Mouse (Mus musculus): ENCODE measurements around the gene Rnf5. TPM values are rescaled to one million over a fixed set of nuclear protein-coding genes. Genes with fewer than 3 reads are reported as not detected.
A peak's percentile ranks its signal among the peaks of the same experiment; 100 is the strongest.

Rnf5 gene
- polyA plus RNA-seq, 1 experiment from 2014 or later = 280 TPM

DNA sequence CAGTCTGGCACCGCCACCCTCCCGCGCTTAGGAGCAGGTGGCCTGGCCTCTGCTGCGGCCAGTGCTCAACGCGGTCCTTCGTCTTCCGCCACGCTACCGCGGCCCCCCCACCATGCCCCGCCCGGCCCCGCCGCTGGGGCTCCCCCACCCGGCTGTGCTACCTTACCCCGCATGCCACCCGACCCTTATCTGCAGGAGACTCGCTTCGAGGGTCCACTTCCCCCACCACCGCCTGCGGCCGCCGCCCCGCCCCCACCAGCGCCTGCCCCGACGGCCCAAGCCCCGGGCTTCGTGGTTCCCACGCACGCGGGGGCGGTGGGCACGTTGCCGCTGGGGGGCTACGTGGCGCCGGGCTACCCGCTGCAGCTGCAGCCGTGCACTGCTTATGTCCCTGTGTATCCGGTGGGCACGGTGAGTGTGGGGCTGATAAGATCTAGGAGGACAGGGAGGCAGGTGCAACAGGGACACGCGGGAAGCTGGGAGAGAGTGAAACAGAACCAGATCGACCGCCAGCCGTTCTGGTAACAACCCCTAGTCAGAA lies 27.3 kb upstream of the Rnf5 start:
- no peak for ATAC-seq (ENCODE audit: low FRiP score)
- peak overlapping the region; percentile 90 for H3K4me2 ChIP-seq
- WGBS = 2% methylated on average over 45 of the region's 48 CpGs
- H3K36me3 ChIP-seq = no peaks in the 10 kb centered on the region
- H3K9ac ChIP-seq (replicated peaks) = peak overlapping the region; percentile 42
- H3K4me3 ChIP-seq (replicated peaks) = peak overlapping the region; percentile 78
- peaks cover 19% of the 10 kb centered on the region for H3K27me3 ChIP-seq (replicated peaks)
- H3K4me1 ChIP-seq = peaks cover 62% of the 10 kb centered on the region
- H3K27ac ChIP-seq (replicated peaks) = no peak overlapping the region
- no peaks in the 10 kb centered on the region for H3K9me3 ChIP-seq (replicated peaks)

DNA sequence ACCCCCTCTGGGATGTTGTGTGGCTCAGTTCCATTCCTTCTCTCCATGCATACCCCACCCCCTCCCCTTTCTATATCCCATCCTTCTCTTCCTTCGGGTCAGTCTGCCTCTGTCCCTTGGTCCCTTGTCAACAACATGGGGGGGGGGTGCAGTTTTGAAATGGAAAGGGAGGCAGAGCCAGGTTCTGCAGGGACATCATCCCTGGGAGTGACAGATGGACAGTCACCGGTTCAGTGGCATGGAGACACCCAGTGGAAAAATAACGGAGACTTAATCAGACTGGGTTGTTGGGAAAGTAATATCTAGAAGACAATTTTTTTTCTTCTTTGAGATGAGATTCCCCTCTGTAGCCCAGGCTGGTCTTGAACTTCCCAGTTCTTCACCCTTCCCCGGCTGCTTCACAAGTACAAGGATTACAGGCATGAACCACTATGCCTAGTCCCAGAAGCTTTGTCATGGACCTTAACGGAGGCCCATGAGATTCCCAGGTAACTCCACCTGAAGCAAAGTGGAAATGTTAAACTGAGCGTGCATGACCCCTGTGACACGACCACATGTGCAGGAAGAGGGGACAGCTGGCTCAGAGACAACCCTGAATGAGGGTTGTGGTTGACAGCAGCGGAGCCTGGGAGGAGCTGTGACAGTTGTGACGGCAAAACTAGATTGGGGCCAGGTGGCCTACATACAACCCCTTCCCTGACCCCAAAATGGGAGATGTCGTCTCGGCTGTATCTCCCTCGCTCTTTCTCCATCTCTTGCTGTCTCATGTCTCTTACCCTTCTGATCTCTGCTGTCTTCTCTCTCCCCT lies 26.5 kb upstream of the Rnf5 start:
- Histone ChIP-seq H3K36me3 (no peaks in the 10 kb centered on the region), H3K4me2 (peak overlapping the region; percentile 90), H3K27me3 (replicated peaks) (peaks cover 14% of the 10 kb centered on the region), H3K4me3 (replicated peaks) (peak overlapping the region; percentile 78), H3K27ac (replicated peaks) (0 out of 2 replicates have a peak overlapping the region, but pooled peaks have one; percentile 93), H3K9ac (replicated peaks) (peak overlapping the region; percentile 44), H3K4me1 (peaks cover 69% of the 10 kb centered on the region), H3K9me3 (replicated peaks) (no peaks in the 10 kb centered on the region)
- ATAC-seq (ENCODE audit: low FRiP score) = no peak
- 15% methylated on average over 12 of the region's 12 CpGs for WGBS

DNA sequence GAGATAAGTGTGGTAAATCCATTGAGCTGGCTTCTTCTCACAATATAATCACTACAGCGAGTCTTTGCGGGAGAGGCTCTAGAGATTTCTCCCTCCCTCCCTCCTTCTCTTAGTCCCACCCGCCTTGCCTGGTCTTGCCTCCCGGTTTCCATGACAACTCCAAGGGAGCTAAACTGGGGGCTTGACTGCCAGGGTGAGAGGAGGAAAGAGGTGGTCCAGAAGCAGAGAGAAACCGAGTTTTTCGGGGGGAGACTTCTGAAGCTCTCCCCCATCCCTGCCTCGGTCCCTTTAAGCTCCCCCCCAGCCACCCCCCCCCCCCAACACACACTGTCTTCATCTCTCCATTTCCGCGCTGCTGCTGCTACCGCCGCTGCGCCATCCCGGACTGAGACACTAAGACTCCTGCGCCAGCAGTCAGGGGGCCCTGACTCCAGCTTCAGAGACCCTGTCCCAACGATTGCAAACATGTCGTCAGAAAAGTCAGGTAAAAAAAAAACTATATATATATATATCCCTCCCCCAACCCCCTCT lies 25.8 kb upstream of the Rnf5 start, which contains the start of gene Prrt1:
TSS of gene Prrt1 (plus strand) at position 313 of the 531 bp plus-strand sequence.
- peak; percentile 32 for ATAC-seq (ENCODE audit: low FRiP score)
- Histone ChIP-seq H3K4me3 (replicated peaks) (peak within 1 kb of the TSS; percentile 78), H3K27me3 (replicated peaks) (peaks cover 14% of the 10 kb centered on the region), H3K4me2 (peak within 1 kb of the TSS; percentile 90), H3K36me3 (no peaks in the 10 kb centered on the region), H3K27ac (replicated peaks) (peak within 1 kb of the TSS; percentile 93), H3K9me3 (replicated peaks) (no peaks in the 10 kb centered on the region), H3K9ac (replicated peaks) (peak within 1 kb of the TSS; percentile 70), H3K4me1 (peaks cover 69% of the 10 kb centered on the region)
- whole genome bisulfite sequencing = under 1% methylated on average over 16 of the region's 16 CpGs

DNA sequence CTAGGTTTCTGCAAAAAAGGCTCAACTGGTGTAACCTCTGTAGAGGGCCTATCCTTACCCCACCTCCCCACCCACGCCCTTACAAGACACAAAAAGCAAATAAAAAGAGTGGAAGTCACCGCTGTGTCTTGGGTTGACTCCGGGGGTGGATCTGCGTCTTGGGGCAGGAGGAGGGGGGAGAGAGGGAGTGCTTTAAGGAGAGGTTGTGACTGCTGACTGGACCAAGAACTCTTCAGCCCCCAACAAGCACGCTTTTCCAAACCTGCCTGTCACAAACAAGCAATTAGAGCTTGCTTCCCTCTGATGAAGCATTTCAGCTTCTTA lies 25.1 kb upstream of the Rnf5 start:
- Histone ChIP-seq H3K9ac (replicated peaks) (peak overlapping the region; percentile 44; the same call in 1 of the 2 replicates), H3K36me3 (peaks cover 4% of the 10 kb centered on the region; the same call in 1 of the 2 replicates), H3K9me3 (replicated peaks) (no peaks in the 10 kb centered on the region), H3K4me3 (replicated peaks) (peak overlapping the region; percentile 78), H3K4me1 (peaks cover 69% of the 10 kb centered on the region), H3K4me2 (peak overlapping the region; percentile 90), H3K27ac (replicated peaks) (peak overlapping the region; percentile 93), H3K27me3 (replicated peaks) (peaks cover 13% of the 10 kb centered on the region)
- 20% methylated on average over 5 of the region's 5 CpGs for WGBS
- no peak for ATAC-seq (ENCODE audit: low FRiP score)

DNA sequence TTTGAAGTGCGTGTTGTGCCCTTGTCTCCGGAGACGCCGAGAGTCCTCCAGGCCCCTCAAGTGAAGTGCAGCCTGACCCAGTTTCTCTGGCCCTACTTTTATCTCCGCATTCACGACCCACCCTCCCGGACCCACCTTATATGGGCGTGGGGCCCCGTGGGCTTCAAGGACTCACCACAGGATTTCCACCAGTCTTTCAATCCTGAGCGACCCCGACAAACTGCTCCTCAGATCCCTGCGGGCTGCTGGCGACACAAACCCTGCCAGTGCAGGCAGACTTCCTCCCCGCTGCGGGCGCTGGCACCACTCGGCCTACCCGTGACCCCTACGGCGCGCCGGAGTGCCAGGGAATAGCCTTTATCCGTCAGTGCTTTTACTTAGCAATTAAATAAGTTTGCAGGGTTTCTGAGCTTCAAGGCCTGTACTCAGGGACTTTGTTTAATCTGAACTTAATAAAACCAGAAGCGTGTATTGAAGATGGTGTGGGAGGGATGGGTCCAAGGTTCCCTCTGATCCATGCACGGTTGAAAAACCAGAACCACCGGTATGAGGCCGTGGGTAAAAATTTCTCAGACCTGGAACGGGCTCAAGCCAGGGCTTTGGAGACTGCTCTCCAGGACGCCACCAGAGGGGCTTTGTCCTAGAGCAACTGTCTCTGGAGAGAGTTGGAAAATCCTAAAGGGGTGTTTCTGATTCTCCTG lies 24.6 kb upstream of the Rnf5 start, which contains the start of gene Ppt2:
TSS of gene Ppt2 (minus strand) at position 568 of the 701 bp plus-strand sequence.
- no peaks in the 10 kb centered on the region for H3K9me3 ChIP-seq (replicated peaks)
- peak within 1 kb of the TSS; percentile 90 for H3K4me2 ChIP-seq
- WGBS = 6% methylated on average over 29 of the region's 29 CpGs
- H3K4me3 ChIP-seq (replicated peaks) = peak within 1 kb of the TSS; percentile 78
- peak within 1 kb of the TSS; percentile 93 for H3K27ac ChIP-seq (replicated peaks)
- H3K9ac ChIP-seq (replicated peaks) = peak within 1 kb of the TSS; percentile 70
- peak; percentile 3; the same call in 1 of the 2 replicates for ATAC-seq (ENCODE audit: low FRiP score)
- peaks cover 10% of the 10 kb centered on the region; the same call in 1 of the 2 replicates for H3K27me3 ChIP-seq (replicated peaks)
- peaks cover 69% of the 10 kb centered on the region for H3K4me1 ChIP-seq
- H3K36me3 ChIP-seq = peaks cover 9% of the 10 kb centered on the region; the same call in 1 of the 2 replicates

DNA sequence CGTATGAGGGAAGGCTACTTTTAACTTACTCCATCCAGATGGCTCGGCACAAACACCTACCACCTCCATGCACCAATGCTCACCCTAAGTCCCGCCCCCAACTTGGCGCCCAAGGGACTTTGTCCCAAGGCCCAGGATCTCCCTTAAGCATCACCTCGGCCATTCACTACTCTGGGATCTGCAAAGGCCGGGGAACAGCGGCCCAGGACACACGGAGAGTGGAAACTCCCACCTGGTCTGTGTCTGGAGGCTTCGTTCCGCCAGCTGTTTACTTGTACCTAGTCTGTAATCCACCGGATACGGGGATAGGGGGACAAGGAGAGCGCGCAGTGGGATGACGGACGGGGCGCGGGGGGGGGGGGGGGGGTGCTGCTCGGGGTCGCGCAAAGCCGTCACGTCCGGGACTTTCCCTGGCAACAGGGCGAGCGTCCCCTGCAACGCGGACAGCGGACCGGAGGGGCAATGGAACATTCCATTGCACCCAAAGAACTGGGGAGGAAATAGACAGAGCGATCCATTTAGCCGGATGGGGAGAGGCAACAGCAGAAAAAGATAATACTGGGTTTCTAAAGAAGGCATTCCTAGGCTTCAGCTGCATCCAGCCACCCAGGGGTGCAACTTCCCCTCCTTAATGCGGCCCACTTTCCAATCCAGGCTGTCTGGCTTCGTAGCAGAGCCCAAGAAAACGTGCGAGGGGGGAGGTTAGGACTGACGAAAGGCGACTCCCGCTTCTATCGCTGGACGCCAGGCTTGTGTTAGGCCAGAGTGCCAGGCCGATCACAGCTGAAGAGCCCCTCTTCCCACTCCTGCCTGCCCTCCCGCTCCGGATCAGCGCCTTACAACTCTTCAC lies 23.8 kb upstream of the Rnf5 start:
- under 1% methylated on average over 43 of the region's 45 CpGs for WGBS

DNA sequence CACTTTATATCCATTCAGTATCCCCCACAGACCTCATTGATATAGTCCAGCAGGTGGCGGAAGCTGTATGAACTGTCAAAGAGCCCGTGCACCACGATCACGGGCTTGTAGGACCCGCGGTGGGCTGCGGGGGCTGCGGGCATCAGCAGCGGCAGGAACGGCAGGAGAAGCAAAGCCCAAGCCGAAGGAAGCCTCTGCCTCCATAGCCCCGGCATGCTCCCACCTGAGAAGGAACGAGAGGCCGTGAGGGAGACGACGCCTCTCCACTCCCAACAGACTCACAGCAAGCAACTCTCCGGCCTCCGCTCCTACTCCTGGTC lies 23.2 kb upstream of the Rnf5 start:
- Histone ChIP-seq H3K4me1 (peaks cover 57% of the 10 kb centered on the region), H3K27ac (replicated peaks) (peak overlapping the region; percentile 93)

More for the DNA sequence above, 23.8 kb upstream of the Rnf5 start:
- Histone ChIP-seq H3K4me3 (replicated peaks) (peak overlapping the region; percentile 78), H3K9me3 (replicated peaks) (no peaks in the 10 kb centered on the region), H3K9ac (replicated peaks) (peak overlapping the region; percentile 70), H3K27me3 (replicated peaks) (peaks cover 10% of the 10 kb centered on the region; the same call in 1 of the 2 replicates), H3K36me3 (peaks cover 17% of the 10 kb centered on the region), H3K4me1 (peaks cover 63% of the 10 kb centered on the region), H3K4me2 (peak overlapping the region; percentile 90), H3K27ac (replicated peaks) (peak overlapping the region; percentile 93)
- ATAC-seq (ENCODE audit: low FRiP score) = peak; percentile 77

DNA sequence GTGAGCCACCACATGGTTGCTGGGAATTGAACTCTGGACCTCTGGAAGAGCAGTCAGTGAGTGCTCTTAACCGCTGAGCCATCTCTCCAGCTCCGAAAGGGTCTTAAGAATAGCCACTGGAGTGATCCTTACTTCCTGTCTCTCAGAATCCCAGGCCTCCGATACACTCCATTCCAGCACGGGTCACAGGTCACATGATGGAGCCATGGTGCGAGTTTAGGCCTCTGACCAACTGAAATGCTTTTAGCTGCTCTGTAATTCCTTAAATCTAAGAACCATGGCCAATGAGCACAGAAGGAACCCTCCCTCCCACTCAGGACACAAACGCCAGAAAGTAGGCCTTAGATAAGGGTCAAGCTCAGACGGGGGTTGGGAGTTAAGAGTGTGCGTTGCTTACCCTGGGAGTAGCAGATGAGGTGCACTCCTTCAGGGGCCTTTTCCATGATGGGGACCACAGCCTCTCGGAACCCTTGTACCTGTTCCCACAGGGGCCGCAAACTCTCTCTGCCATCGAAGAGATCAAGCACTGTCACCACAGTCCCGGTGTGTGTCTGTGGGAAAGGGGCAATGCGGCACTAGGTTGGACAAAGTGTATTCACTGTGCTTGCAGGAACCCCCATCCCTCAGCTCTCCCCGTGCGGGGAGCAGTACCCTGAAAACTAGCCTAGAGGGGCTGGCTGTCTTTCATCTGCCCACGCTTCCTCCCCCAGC lies 22.7 kb upstream of the Rnf5 start:
- no peak for ATAC-seq (ENCODE audit: low FRiP score)
- Histone ChIP-seq H3K36me3 (peaks cover 21% of the 10 kb centered on the region), H3K4me1 (peaks cover 52% of the 10 kb centered on the region), H3K9me3 (replicated peaks) (no peaks in the 10 kb centered on the region), H3K27ac (replicated peaks) (peak overlapping the region; percentile 93), H3K4me2 (peak overlapping the region; percentile 90), H3K9ac (replicated peaks) (peak overlapping the region; percentile 70), H3K4me3 (replicated peaks) (peak overlapping the region; percentile 78), H3K27me3 (replicated peaks) (peaks cover 5% of the 10 kb centered on the region; the same call in 1 of the 2 replicates)
- WGBS = 53% methylated on average over 16 of the region's 16 CpGs

More for the DNA sequence above, 23.2 kb upstream of the Rnf5 start:
- H3K9ac ChIP-seq (replicated peaks) = peak overlapping the region; percentile 70
- H3K36me3 ChIP-seq = peaks cover 21% of the 10 kb centered on the region
- WGBS = 0% methylated on average over 18 of the region's 18 CpGs
- H3K4me3 ChIP-seq (replicated peaks) = peak overlapping the region; percentile 78
- peaks cover 10% of the 10 kb centered on the region; the same call in 1 of the 2 replicates for H3K27me3 ChIP-seq (replicated peaks)
- peak overlapping the region; percentile 90 for H3K4me2 ChIP-seq
- H3K9me3 ChIP-seq (replicated peaks) = no peaks in the 10 kb centered on the region
- ATAC-seq (ENCODE audit: low FRiP score) = peak; percentile 46

DNA sequence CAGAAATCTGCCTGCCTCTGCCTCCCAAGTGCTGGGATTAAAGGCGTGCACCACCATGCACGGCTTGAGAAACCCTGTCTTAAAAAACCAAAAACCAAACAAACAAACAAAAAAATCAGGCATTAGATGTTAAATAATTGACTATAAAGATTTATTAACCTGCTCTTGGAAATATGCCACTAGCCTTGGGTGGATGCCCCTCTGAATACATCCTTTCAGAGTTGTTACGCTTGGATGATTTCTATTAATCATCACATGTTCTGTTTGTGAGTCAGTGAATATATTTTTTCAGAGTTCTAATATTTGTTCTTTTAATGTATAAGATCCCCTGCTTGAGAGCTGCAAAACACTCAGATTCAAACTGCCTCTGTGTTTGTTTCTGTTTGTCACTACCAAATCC lies 21.5 kb upstream of the Rnf5 start:
- no peak overlapping the region for H3K4me2 ChIP-seq
- ATAC-seq (ENCODE audit: low FRiP score) = no peak
- H3K36me3 ChIP-seq = peaks cover 27% of the 10 kb centered on the region
- no peak overlapping the region for H3K4me3 ChIP-seq (replicated peaks)
- H3K9ac ChIP-seq (replicated peaks) = no peak overlapping the region
- peaks cover 40% of the 10 kb centered on the region for H3K4me1 ChIP-seq
- no peak overlapping the region for H3K27ac ChIP-seq (replicated peaks)
- H3K27me3 ChIP-seq (replicated peaks) = no peaks in the 10 kb centered on the region; the same call in 1 of the 2 replicates
- WGBS = 95% methylated on average over 3 of the region's 3 CpGs
- H3K9me3 ChIP-seq (replicated peaks) = no peaks in the 10 kb centered on the region

DNA sequence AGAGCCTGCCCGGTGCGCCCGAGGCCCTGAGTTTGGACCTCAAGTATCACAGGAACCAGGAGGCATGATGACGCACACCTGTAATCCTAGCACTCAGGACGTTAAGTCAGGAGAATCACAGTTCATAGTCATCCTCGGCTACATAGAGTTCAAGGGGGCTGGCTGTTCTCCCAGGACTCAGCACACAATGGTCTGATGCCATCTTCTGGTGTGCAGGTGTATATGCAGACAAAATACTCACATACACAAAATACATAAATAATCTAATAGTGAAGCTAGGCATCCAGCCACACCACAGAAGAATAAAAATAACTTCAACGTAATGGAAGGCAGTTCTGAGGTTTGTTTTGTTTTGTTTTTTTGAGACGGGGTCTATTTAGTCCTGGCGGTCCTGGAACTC lies 19.7 kb upstream of the Rnf5 start:
- ATAC-seq (ENCODE audit: low FRiP score) = no peak
- WGBS = 87% methylated on average over 9 of the region's 9 CpGs
- H3K36me3 ChIP-seq = peaks cover 33% of the 10 kb centered on the region

More for the DNA sequence above, 19.7 kb upstream of the Rnf5 start:
- Histone ChIP-seq H3K9ac (replicated peaks) (no peak overlapping the region), H3K4me3 (replicated peaks) (no peak overlapping the region), H3K4me2 (no peak overlapping the region), H3K27ac (replicated peaks) (no peak overlapping the region), H3K9me3 (replicated peaks) (no peaks in the 10 kb centered on the region), H3K4me1 (peaks cover 22% of the 10 kb centered on the region), H3K27me3 (replicated peaks) (no peaks in the 10 kb centered on the region)
